42 mouse cellular contexts compared by ENCODE assay signal in genomic region chr15:85489751-85490150, GRCm38 (mm10). TPM values are rescaled to one million over a fixed set of nuclear protein-coding genes. Genes with fewer than 3 reads are reported as not detected.
DNase-seq lines count a peak whose midpoint lies in the region; ATAC-seq and TF ChIP-seq lines count a peak whose summit lies in the region.
"Had no signal": no experiment of that assay in that cellular context is flagged by ENCODE, and none has a peak within 500 bp of the region (broad histone marks: within the 10 kb centered on the region; RNA-seq: fewer than 3 reads in every experiment).

No protein-coding gene starts in this region.

- 0 out of 2 replicates have a peak, but pooled peaks cover 2% of the 10 kb centered on the region for H3K9me3 ChIP-seq in heart, embryonic 10.5 days
- H3K9me3 ChIP-seq in midbrain, embryonic 13.5 days = peaks cover 9% of the 10 kb centered on the region; the same call in 1 of the 2 replicates
- H3K9me3 ChIP-seq in midbrain, embryonic 16.5 days (replicated peaks; ENCODE audit: control insufficient read depth, low read length, poor library complexity, severe bottlenecking) = peaks cover 4% of the 10 kb centered on the region
- no peaks in the 10 kb centered on the region for H3K9me3 ChIP-seq in forebrain, postnatal 0 days (ENCODE audit: low read length)
- H3K9me3 ChIP-seq: embryonic facial prominence, embryonic 12.5 days; heart, embryonic 15.5 days; kidney, embryonic 15.5 days; limb, embryonic 13.5 days had no signal

- WGBS in heart, embryonic 10.5 days = 86% methylated on average over 7 of the region's 7 CpGs
- WGBS in midbrain, embryonic 13.5 days = 50% methylated on average over 7 of the region's 7 CpGs
- WGBS in midbrain, embryonic 16.5 days = 36% methylated on average over 7 of the region's 7 CpGs
- WGBS in forebrain, postnatal 0 days = 15% methylated on average over 7 of the region's 7 CpGs

- ATAC-seq in midbrain, embryonic 13.5 days = no peak
- no peak for ATAC-seq in midbrain, embryonic 16.5 days
- peak; percentile 54 for ATAC-seq in forebrain, postnatal 0 days
- no peak for ATAC-seq in erythroid progenitor cell, adult 5-6 weeks (replicated peaks; ENCODE audit: low FRiP score, poor library complexity, severe bottlenecking)
- ATAC-seq: inflammation-experienced regulatory T-cells, adult 6 months had no signal

- H3K36me3 ChIP-seq in heart, embryonic 10.5 days = no peaks in the 10 kb centered on the region
- no peaks in the 10 kb centered on the region for H3K36me3 ChIP-seq in midbrain, embryonic 13.5 days
- no peaks in the 10 kb centered on the region for H3K36me3 ChIP-seq in midbrain, embryonic 16.5 days (ENCODE audit: control insufficient read depth, insufficient read depth, low read length)
- H3K36me3 ChIP-seq in forebrain, postnatal 0 days (ENCODE audit: insufficient read depth) = no peaks in the 10 kb centered on the region
- H3K36me3 ChIP-seq: embryonic facial prominence, embryonic 12.5 days; heart, embryonic 15.5 days; hindbrain, embryonic 13.5 days; kidney, embryonic 15.5 days; limb, embryonic 13.5 days had no signal

- peaks cover 8% of the 10 kb centered on the region; the same call in 1 of the 2 replicates for H3K4me1 ChIP-seq in heart, embryonic 10.5 days
- H3K4me1 ChIP-seq in midbrain, embryonic 13.5 days (replicated peaks) = peaks cover 26% of the 10 kb centered on the region
- peaks cover 15% of the 10 kb centered on the region for H3K4me1 ChIP-seq in midbrain, embryonic 16.5 days (ENCODE audit: control insufficient read depth, insufficient read depth, low read length)
- H3K4me1 ChIP-seq in forebrain, postnatal 0 days (ENCODE audit: insufficient read depth) = peaks cover 30% of the 10 kb centered on the region
- H3K4me1 ChIP-seq: heart, embryonic 15.5 days; kidney, embryonic 15.5 days; limb, embryonic 13.5 days had no signal

- no peak overlapping the region for H3K4me3 ChIP-seq in heart, embryonic 10.5 days
- no peak overlapping the region for H3K4me3 ChIP-seq in midbrain, embryonic 13.5 days (replicated peaks)
- H3K4me3 ChIP-seq in midbrain, embryonic 16.5 days (ENCODE audit: low read depth, low read length) = no peak overlapping the region
- H3K4me3 ChIP-seq in forebrain, postnatal 0 days (ENCODE audit: low read depth, low read length) = no peak overlapping the region
- H3K4me3 ChIP-seq: embryonic facial prominence, embryonic 12.5 days; heart, embryonic 15.5 days; hindbrain, embryonic 13.5 days; kidney, embryonic 15.5 days; limb, embryonic 13.5 days had no signal

- 0 out of 2 replicates have a peak overlapping the region, but pooled peaks have one; percentile 7 for H3K9ac ChIP-seq in midbrain, embryonic 13.5 days (replicated peaks)
- no peak overlapping the region for H3K9ac ChIP-seq in midbrain, embryonic 16.5 days (ENCODE audit: low read depth, low read length)
- no peak overlapping the region for H3K9ac ChIP-seq in forebrain, postnatal 0 days
- H3K9ac ChIP-seq: embryonic facial prominence, embryonic 12.5 days; heart, embryonic 15.5 days; hindbrain, embryonic 13.5 days; kidney, embryonic 15.5 days; limb, embryonic 13.5 days had no signal

- no peak overlapping the region for H3K27ac ChIP-seq in heart, embryonic 10.5 days
- peak overlapping the region; percentile 47; the same call in 1 of the 2 replicates for H3K27ac ChIP-seq in midbrain, embryonic 13.5 days
- H3K27ac ChIP-seq in midbrain, embryonic 16.5 days (ENCODE audit: low read length) = no peak overlapping the region
- H3K27ac ChIP-seq in forebrain, postnatal 0 days (ENCODE audit: low read depth, low read length) = peak overlapping the region; percentile 57
- H3K27ac ChIP-seq: embryonic facial prominence, embryonic 12.5 days; heart, embryonic 15.5 days; hindbrain, embryonic 13.5 days; kidney, embryonic 15.5 days; limb, embryonic 13.5 days had no signal

- peak; percentile 58 for DNase-seq in heart, adult 11 months
- no peak for DNase-seq in heart, embryonic 10.5 days (ENCODE audit: low spot score)
- DNase-seq in forebrain, postnatal 0 days = peak; percentile 48
- no peak for DNase-seq in adrenal gland, adult 2 months
- no peak for DNase-seq in left cerebral cortex, adult 9 months (ENCODE audit: low spot score in 2 of 2)
- DNase-seq: adrenal gland, postnatal 10 days; cerebellum, adult 11 months; cerebellum, adult 9-10 months; cerebellum, postnatal 36 days; embryo, embryonic 11 days; gastrocnemius, postnatal 10 days; kidney, adult 11 months; kidney, postnatal 25 days; lung, postnatal 36 days; right cerebral cortex, adult 18-20 months; spleen, adult 18-20 months; thymus, postnatal 14 days had no signal

- peaks cover 60% of the 10 kb centered on the region for H3K27me3 ChIP-seq in heart, embryonic 10.5 days (ENCODE audit: insufficient read depth, poor library complexity, severe bottlenecking)
- H3K27me3 ChIP-seq in midbrain, embryonic 13.5 days = no peaks in the 10 kb centered on the region
- H3K27me3 ChIP-seq in midbrain, embryonic 16.5 days (ENCODE audit: control insufficient read depth, insufficient read depth, low read depth, low read length) = no peaks in the 10 kb centered on the region
- H3K27me3 ChIP-seq in forebrain, postnatal 0 days (ENCODE audit: insufficient read depth, low read length) = no peaks in the 10 kb centered on the region
- H3K27me3 ChIP-seq: hindbrain, embryonic 13.5 days had no signal

- no peak for TF ChIP-seq CTCF in forebrain, postnatal 0 days (IDR thresholded peaks at IDR 0.05; ENCODE audit: low read depth)

- H3K4me2 ChIP-seq in midbrain, embryonic 13.5 days (replicated peaks) = no peak overlapping the region
- H3K4me2 ChIP-seq in midbrain, embryonic 16.5 days (ENCODE audit: low read length) = no peak overlapping the region
- H3K4me2 ChIP-seq in forebrain, postnatal 0 days (ENCODE audit: low read depth) = no peak overlapping the region
- H3K4me2 ChIP-seq: embryonic facial prominence, embryonic 12.5 days; heart, embryonic 15.5 days; hindbrain, embryonic 13.5 days; kidney, embryonic 15.5 days; limb, embryonic 13.5 days; liver, embryonic 11.5 days had no signal

RNA-seq across cellular contexts. Expression of gene 7530416G11Rik, which starts 13.3 kb away (rescaled TPM):
- polyA plus RNA-seq in heart, embryonic 10.5 days (2016; fragmentation: Nextera tagmentation; extraction: Ambion mirVana) = not detected in 2 replicates
- not detected in 2 replicates for polyA plus RNA-seq in midbrain, embryonic 13.5 days (2015; fragmentation: Nextera tagmentation; extraction: Ambion mirVana)
- not detected in 2 replicates for polyA plus RNA-seq in midbrain, embryonic 16.5 days (2015; fragmentation: Nextera tagmentation; extraction: Ambion mirVana)
- total RNA-seq in forebrain, postnatal 0 days (2014; rRNA removed) = 0.15 TPM in 1 of 2 replicates, not detected in the other
- not detected in 2 replicates for polyA plus RNA-seq in forebrain, postnatal 0 days (2015; fragmentation: Nextera tagmentation; extraction: Ambion mirVana)
- not detected for total RNA-seq in adrenal gland, adult 2 months (2021)
- polyA plus RNA-seq in adrenal gland, adult 2 months (2012; rRNA removed) = not detected in 2 replicates
- total RNA-seq in erythroid progenitor cell, adult 5-6 weeks (2015; ENCODE audit: low replicate concordance) = not detected in 2 replicates
- total RNA-seq in erythroid progenitor cell, adult 5-6 weeks (2017; ENCODE audit: low replicate concordance) = not detected in 2 replicates
- total RNA-seq: adrenal gland, postnatal 10 days; CH12.LX; ES-E14; gastrocnemius, postnatal 10 days; heart, postnatal 25 days; layer of hippocampus, adult 18-20 months; layer of hippocampus, postnatal 10 days; left cerebral cortex, adult 18-20 months; left cerebral cortex, postnatal 25 days; megakaryocyte, adult 5-6 weeks had no signal
- polyA plus RNA-seq: C2C12; embryonic facial prominence, embryonic 12.5 days; gonadal fat pad, adult 2 months; heart, embryonic 15.5 days; hindbrain, embryonic 13.5 days; inflammation-experienced regulatory T-cells, adult 6 months; kidney, embryonic 15.5 days; limb, embryonic 13.5 days; liver, embryonic 11.5 days; liver, embryonic 16.5 days; lung, embryonic 16.5 days; neural tube, embryonic 14.5 days; stomach, embryonic 16.5 days; urinary bladder, adult 2 months had no signal

Comparison
In these comparisons a context has a peak if more than half of its experiments do, and no peak if none do; other contexts are left out.
1. DNase-seq: peak in heart, adult 11 months (single experiment) and forebrain, postnatal 0 days (single experiment); none in heart, embryonic 10.5 days (single experiment), adrenal gland, adult 2 months (single experiment) and left cerebral cortex, adult 9 months (0 of 2).
2. H3K27ac ChIP-seq: peak in midbrain, embryonic 13.5 days (single experiment) and forebrain, postnatal 0 days (single experiment); none in heart, embryonic 10.5 days (single experiment) and midbrain, embryonic 16.5 days (single experiment).